Mouse (Mus musculus) adrenal gland, postnatal 10 days (tissue): ENCODE data around the gene R3hdm1. TPM values are rescaled to one million over a fixed set of nuclear protein-coding genes. Genes with fewer than 3 reads are reported as not detected.

ENCODE experiments used
- microRNA-seq: library from miRNA; unstranded; fragments of <30 nt; microRNA quantifications from one replicate; pipeline ENCODE4 v1.2.0, GENCODE M21; 2021
- total RNA-seq, 2 experiments: library from RNA; stranded (reverse); gene quantifications; 2 replicates each; pipeline ENCODE4 v1.2.3; 2021

The R3hdm1 gene
- total RNA-seq, 2 experiments from 2014 or later = 61.2 to 79.4 TPM

Small RNA genes within 50 kb of the gene (microRNA-seq; reads per million reads assigned to microRNA genes)
- 114 reads per million, percentile 46 among the genes with 10 or more reads in this experiment for gene Mir128-1

Other genes with a start within 250 kb of the R3hdm1 start
- under 1 TPM; 0.09 to 0.12 TPM for gene Map3k19, start 248.3 kb upstream of the R3hdm1 start, total RNA-seq
- gene Rab3gap1, start 234.5 kb upstream of the R3hdm1 start, total RNA-seq = 10 to 100 TPM; 39.5 to 41.1 TPM
- gene Zranb3, start 254 bp upstream of the R3hdm1 start, total RNA-seq = 1 to 10 TPM; 5.4 to 8.6 TPM
- 10 to 100 TPM; 53.5 to 57.1 TPM for gene Ubxn4, start 140.7 kb downstream of the R3hdm1 start, total RNA-seq
- under 1 TPM; 0.06 to 0.39 TPM for gene Lct, start 225.0 kb downstream of the R3hdm1 start, total RNA-seq